Mouse (Mus musculus) limb, embryonic 15.5 days (tissue): Measurements from ENCODE around the gene Pglyrp2. TPM values are rescaled to one million over a fixed set of nuclear protein-coding genes. Genes with fewer than 3 reads are reported as not detected.

Experiments
- ATAC-seq: fragments of 200-750 bp; cut with Nextera tagmentation; 2 replicates; pipeline ENCODE4 v1.8.0; 2017; ENCODE audit warnings: low read depth, moderate TSS enrichment; ENCODE audit not compliant: insufficient number of reproducible peaks, low FRiP score, low TSS enrichment
- H3K27ac ChIP-seq: fragments of 300-500 bp; sonication (generic); 2 replicates; pipeline ENCODE4 v1.5.1; 2015; ENCODE audit warnings: moderate library complexity, mild to moderate bottlenecking, inconsistent platforms
- H3K27me3 ChIP-seq: fragments of 300-500 bp; sonication (generic); 2 replicates; pipeline ENCODE4 v1.6.1; 2015; ENCODE audit warnings: inconsistent platforms
- H3K36me3 ChIP-seq: fragments of 300-500 bp; sonication (generic); 2 replicates; pipeline ENCODE4 v1.6.1; 2015; ENCODE audit warnings: inconsistent platforms
- H3K4me1 ChIP-seq: fragments of 300-500 bp; sonication (generic); 2 replicates; pipeline ENCODE4 v1.6.1; 2015; ENCODE audit warnings: inconsistent platforms
- H3K4me2 ChIP-seq: fragments of 300-500 bp; sonication (generic); 2 replicates; pipeline ENCODE4 v1.6.1; 2015; ENCODE audit warnings: mild to moderate bottlenecking, inconsistent platforms
- H3K4me3 ChIP-seq: fragments of 300-500 bp; sonication (generic); 2 replicates; pipeline ENCODE4 v1.5.1; 2015; ENCODE audit warnings: mild to moderate bottlenecking, inconsistent platforms
- H3K9ac ChIP-seq: fragments of 300-500 bp; sonication (generic); 2 replicates; pipeline ENCODE4 v1.6.1; 2015; ENCODE audit warnings: inconsistent platforms
- H3K9me3 ChIP-seq: fragments of 300-500 bp; sonication (generic); 2 replicates; pipeline ENCODE4 v1.6.1; 2016; ENCODE audit warnings: inconsistent platforms
- WGBS: fragments of 180-500 bp; shearing (Covaris S2); methylation state at CpG from one replicate; pipeline ENCODE4 v1.1.7; 2015; 5-methylcytosine and 5-hydroxymethylcytosine counted together
- polyA plus RNA-seq: library from polyadenylated mRNA; unstranded; fragments of >200 nt; fragmentation: Nextera tagmentation; extraction: Ambion mirVana; gene quantifications from 2 replicates; pipeline ENCODE4 v1.2.1, GENCODE M21; 2015

Pglyrp2 gene
- polyA plus RNA-seq, 1 experiment from 2014 or later, result 0.26 TPM

DNA sequence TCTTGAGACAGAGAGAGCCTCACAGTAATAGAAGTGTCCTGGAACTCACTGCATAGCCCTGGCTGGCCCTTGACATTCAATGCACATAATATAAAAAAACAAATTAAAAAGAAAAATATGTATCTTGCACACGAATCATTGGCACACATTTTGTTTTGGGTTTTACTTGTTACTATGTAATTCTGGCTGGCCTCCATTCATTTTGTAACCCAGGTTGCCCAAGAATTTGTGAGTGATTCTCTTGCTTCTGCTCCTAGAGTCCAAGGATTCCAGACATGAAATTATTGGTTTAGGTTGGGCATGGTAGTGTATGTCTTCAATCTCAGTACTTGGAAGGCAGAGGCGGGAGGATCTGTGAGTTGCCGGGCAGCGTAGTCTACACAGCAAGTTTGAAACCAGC, 13.1 kb upstream of the Pglyrp2 start:
- Histone ChIP-seq H3K27me3 (no peaks in the 10 kb centered on the region), H3K4me3 (no peak overlapping the region), H3K4me1 (no peaks in the 10 kb centered on the region), H3K4me2 (no peak overlapping the region), H3K27ac (no peak overlapping the region), H3K9me3 (no peaks in the 10 kb centered on the region), H3K36me3 (no peaks in the 10 kb centered on the region), H3K9ac (no peak overlapping the region)
- ATAC-seq, result no peak
- WGBS, result 91% methylated on average over 4 of the region's 4 CpGs

DNA sequence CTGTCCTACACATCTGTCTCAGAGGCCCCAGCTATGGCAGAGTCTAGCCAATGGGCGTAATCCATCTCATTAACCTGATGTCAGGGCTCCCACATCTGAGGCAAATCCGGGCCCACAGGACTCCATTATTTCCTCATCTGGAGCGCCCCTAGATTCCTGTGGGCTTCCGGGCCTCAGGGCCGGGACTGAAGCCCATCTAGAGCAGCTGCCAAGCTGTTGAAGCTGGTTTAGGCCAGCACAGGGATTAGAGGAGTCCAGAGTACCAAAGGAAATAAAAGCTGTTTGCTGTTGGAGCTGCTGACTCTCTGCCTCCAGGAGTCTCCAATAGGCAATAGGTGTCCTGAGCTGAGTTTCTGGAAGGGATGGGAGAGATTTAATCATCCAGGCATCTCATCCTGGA, 11.2 kb upstream of the Pglyrp2 start:
- no peaks in the 10 kb centered on the region for H3K4me1 ChIP-seq
- no peak overlapping the region for H3K9ac ChIP-seq

DNA sequence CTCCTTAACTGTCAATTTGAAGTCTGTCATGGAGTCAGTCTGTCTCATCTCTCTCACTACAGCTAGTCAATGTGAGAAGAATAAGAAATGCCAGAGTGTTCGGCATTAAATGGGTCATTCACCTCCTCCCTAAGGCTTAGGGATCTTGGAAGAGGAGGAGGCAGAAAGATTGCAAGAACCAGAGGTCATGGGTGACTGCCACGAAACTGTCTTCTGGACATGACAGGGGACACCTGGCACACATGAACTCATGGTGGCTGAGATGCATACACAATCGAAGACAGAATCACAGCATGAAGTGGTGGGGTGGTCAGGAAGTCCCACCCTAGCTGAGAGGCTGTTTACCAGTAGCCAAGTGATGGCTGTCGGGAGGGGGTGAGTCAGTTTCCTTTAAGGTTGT, 10.4 kb upstream of the Pglyrp2 start:
- Histone ChIP-seq H3K9me3 (no peaks in the 10 kb centered on the region), H3K36me3 (no peaks in the 10 kb centered on the region), H3K4me1 (no peaks in the 10 kb centered on the region), H3K9ac (no peak overlapping the region), H3K4me2 (no peak overlapping the region), H3K4me3 (no peak overlapping the region), H3K27ac (no peak overlapping the region), H3K27me3 (no peaks in the 10 kb centered on the region)
- ATAC-seq, result no peak
- WGBS, result 69% methylated on average over 4 of the region's 4 CpGs

More for the DNA sequence above, 11.2 kb upstream of the Pglyrp2 start:
- 55% methylated on average over 5 of the region's 5 CpGs for WGBS
- H3K4me2 ChIP-seq, result no peak overlapping the region
- ATAC-seq, result no peak
- no peaks in the 10 kb centered on the region for H3K27me3 ChIP-seq
- H3K9me3 ChIP-seq, result no peaks in the 10 kb centered on the region
- H3K4me3 ChIP-seq, result no peak overlapping the region
- no peaks in the 10 kb centered on the region for H3K36me3 ChIP-seq
- no peak overlapping the region for H3K27ac ChIP-seq

DNA sequence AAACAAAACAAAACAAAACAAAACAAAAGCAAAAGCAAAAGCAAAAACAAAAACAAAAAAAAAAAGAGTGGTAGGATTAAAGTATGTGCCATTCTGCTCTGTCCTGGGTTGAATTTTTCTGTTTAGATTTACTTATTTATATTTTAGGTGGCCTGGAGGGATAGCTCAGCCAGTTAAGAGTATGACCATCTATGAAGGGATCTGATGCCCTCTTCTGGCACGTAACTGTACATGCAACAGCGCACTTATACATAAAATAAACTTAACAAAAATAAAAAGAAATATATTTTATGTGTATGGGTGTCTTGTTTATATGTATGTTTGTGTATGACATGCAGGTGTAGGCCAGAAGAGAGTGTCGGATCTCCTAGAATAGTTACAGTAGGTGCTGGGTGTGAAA, 8.0 kb upstream of the Pglyrp2 start:
- H3K4me2 ChIP-seq, result no peak overlapping the region
- no peak for ATAC-seq
- no peak overlapping the region for H3K4me3 ChIP-seq
- no peaks in the 10 kb centered on the region for H3K36me3 ChIP-seq
- no peaks in the 10 kb centered on the region for H3K4me1 ChIP-seq
- no peak overlapping the region for H3K9ac ChIP-seq
- no peak overlapping the region for H3K27ac ChIP-seq
- WGBS, result 55% methylated on average over 3 of the region's 3 CpGs
- 0 out of 2 replicates have a peak, but pooled peaks cover 2% of the 10 kb centered on the region for H3K27me3 ChIP-seq
- no peaks in the 10 kb centered on the region for H3K9me3 ChIP-seq

DNA sequence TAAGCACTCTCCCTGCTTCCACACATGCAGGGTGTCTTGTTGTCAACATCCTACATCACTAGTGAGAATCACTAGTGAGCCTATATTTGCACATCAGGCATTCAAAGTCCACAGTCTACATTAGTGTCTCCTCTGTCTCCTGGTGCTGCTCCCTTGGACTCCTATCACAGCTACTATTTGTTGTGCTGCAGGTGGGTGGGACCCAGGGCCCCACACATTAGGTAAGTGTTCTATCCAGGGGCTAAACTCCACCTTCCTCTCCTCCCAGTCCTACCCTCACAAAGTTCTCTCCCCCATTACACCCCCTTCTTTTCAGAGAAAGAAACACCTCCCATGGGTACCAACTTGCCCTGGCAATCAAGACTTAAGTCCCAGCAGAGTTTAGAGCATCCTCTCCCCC, 2.6 kb upstream of the Pglyrp2 start:
- no peak for ATAC-seq
- H3K9me3 ChIP-seq, result no peaks in the 10 kb centered on the region
- H3K9ac ChIP-seq, result no peak overlapping the region
- no peaks in the 10 kb centered on the region for H3K36me3 ChIP-seq
- no peak overlapping the region for H3K4me3 ChIP-seq
- no peak overlapping the region for H3K4me2 ChIP-seq
- no peaks in the 10 kb centered on the region for H3K4me1 ChIP-seq
- H3K27me3 ChIP-seq, result 0 out of 2 replicates have a peak, but pooled peaks cover 4% of the 10 kb centered on the region
- H3K27ac ChIP-seq, result no peak overlapping the region

DNA sequence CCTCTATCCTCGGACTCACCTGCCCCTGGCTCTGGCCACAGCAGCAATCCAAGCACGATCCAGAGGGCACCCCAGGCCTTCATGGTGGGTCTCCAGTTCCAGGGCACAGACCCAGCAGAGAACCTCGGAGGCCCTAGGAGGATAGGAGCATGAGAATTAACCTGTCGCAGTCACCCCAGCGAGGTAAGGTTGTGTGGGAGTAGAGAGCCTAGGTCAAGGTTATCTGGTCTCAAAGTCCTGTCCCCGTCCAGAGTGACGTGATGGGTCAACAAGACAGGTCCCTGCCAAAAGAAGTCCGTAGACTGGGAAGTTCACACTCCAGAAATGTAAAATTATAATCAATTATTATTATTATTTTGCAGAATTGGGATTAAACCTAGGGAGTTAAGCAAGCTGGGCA, 3.2 kb downstream of the Pglyrp2 start:
- Histone ChIP-seq H3K27ac (no peak overlapping the region), H3K27me3 (peaks cover 9% of the 10 kb centered on the region), H3K36me3 (no peaks in the 10 kb centered on the region), H3K9me3 (no peaks in the 10 kb centered on the region), H3K4me2 (no peak overlapping the region), H3K4me3 (no peak overlapping the region), H3K4me1 (no peaks in the 10 kb centered on the region), H3K9ac (no peak overlapping the region)
- ATAC-seq, result no peak
- 83% methylated on average over 8 of the region's 8 CpGs for WGBS

DNA sequence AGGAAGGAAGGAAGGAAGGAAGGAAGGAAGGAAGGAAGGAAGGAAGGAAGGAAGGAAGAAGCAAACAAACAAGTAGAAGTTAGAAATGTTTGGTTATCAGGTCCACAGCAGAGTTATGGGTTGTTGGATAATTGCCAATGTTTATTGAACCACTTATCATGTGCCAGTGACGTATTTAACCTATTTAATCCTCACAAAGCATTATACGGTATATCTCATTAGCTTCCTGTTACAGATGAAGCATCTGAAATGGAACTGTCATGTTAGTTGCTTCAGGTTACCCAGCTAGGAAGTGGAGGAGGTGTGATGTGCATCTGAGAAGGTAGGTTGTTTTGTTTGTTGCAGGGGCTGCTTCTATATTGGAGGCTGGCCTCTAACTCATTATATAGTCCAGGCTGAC, 4.0 kb downstream of the Pglyrp2 start:
- H3K36me3 ChIP-seq, result no peaks in the 10 kb centered on the region
- ATAC-seq, result no peak
- H3K9ac ChIP-seq, result no peak overlapping the region
- no peak overlapping the region for H3K27ac ChIP-seq
- no peaks in the 10 kb centered on the region for H3K9me3 ChIP-seq
- peaks cover 17% of the 10 kb centered on the region for H3K27me3 ChIP-seq
- no peak overlapping the region for H3K4me3 ChIP-seq
- H3K4me2 ChIP-seq, result no peak overlapping the region
- no peaks in the 10 kb centered on the region for H3K4me1 ChIP-seq
- WGBS, result 75% methylated on average over 2 of the region's 2 CpGs

DNA sequence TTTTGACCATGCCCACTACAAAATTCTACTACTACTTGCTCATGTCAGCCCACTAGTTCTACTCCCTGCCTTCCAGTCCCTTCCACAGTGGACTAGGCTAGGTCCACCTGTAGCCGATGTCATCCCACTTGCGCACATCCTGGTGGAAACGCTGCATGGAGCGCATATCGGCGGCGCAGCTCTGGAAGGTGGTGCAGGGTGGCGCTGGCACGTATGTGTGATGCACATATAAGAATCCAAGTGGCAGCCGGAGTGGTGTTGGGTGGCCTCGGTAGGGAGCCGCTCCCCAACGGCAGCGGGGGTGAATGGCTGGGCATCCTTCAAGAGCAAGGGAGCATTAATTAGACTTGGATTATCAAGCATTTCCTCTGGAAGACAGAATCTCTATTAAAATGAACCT, 7.2 kb downstream of the Pglyrp2 start:
- 93% methylated on average over 14 of the region's 14 CpGs for WGBS

DNA sequence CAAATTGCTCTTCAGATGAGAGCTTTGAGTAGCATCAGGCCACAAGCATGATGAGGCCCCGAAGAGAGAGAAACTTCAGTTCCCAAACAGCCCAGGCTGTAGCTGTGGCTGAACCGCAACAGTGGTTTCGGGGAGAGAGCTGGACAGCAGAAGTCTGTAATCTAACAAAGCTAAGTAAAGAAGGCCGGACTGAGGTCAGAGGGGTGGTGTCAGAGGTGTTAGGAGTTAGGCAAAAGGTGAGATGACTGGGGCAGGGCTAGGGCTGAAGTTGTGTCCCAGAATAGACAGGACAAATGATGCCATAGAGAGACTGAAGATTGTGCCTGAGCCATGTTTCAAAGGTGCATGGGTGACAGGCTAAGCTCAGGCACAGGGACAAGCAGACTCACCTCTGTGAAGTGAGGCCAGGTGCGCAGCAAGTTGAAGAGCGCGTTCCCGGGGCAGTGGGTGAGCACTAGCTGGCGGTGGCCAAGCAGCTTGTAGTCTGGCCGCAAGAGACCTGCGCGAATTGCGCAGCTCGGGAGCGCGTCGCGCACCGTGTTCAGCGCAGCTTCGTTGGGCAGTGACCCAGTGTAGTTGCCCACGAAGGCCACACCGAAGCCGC, 8.4 kb downstream of the Pglyrp2 start:
- no peaks in the 10 kb centered on the region for H3K36me3 ChIP-seq
- H3K9me3 ChIP-seq, result no peaks in the 10 kb centered on the region
- H3K27ac ChIP-seq, result no peak overlapping the region
- H3K27me3 ChIP-seq, result peaks cover 26% of the 10 kb centered on the region
- 37% methylated on average over 24 of the region's 24 CpGs for WGBS
- H3K4me3 ChIP-seq, result no peak overlapping the region
- H3K4me1 ChIP-seq, result no peaks in the 10 kb centered on the region
- no peak for ATAC-seq
- no peak overlapping the region for H3K9ac ChIP-seq
- no peak overlapping the region for H3K4me2 ChIP-seq

More for the DNA sequence above, 7.2 kb downstream of the Pglyrp2 start:
- no peak for ATAC-seq
- Histone ChIP-seq H3K9ac (no peak overlapping the region), H3K4me1 (no peaks in the 10 kb centered on the region), H3K27ac (no peak overlapping the region), H3K4me2 (no peak overlapping the region), H3K9me3 (no peaks in the 10 kb centered on the region), H3K4me3 (no peak overlapping the region), H3K36me3 (no peaks in the 10 kb centered on the region), H3K27me3 (peaks cover 26% of the 10 kb centered on the region)

DNA sequence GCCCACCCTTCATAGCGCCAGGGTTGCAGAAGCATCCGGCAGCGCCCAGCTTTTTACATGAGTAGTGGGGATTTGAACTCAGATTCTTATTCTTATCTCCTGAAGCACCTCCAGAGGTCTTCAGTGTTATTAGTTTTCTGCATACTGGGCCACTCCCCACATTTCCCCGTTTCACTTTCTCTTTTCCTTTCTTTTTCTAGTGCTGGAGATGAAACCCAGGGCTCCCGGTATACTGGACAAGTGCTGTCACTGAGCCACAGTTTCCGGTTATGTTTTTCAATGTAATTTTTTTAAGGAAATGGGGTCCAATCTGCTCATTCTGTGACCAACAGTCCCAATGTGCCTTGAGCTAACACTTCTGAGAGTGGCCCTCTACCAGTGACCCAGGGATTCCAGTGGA, 12.1 kb downstream of the Pglyrp2 start:
- 82% methylated on average over 6 of the region's 6 CpGs for WGBS
- H3K9ac ChIP-seq, result no peak overlapping the region
- H3K4me2 ChIP-seq, result no peak overlapping the region
- H3K4me1 ChIP-seq, result no peaks in the 10 kb centered on the region
- no peak for ATAC-seq
- peaks cover 25% of the 10 kb centered on the region for H3K27me3 ChIP-seq
- no peaks in the 10 kb centered on the region for H3K36me3 ChIP-seq
- H3K27ac ChIP-seq, result no peak overlapping the region
- H3K9me3 ChIP-seq, result no peaks in the 10 kb centered on the region
- H3K4me3 ChIP-seq, result no peak overlapping the region

DNA sequence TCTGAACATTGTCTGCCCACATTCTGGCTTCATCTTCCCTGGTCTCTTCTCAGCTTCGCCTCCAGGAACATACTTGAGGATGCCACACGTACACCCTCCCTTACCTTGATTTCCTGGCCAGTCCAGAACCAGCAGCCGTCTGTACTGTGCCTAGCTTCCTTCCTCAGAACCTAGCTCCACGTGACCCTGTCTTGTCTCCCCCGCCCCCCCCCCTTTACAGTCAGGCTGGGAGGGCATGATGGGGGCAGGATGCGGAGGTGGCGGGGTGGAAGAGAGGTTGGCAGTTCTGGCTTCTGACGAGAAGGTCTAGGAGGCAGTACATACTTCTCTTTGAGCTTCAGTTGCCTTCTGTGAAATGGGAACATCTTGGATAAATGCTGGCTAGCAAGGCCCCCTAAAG, 20.6 kb downstream of the Pglyrp2 start, which contains the start of gene Rasal3:
Gene Rasal3 (minus strand): TSS at position 167 of the 400 bp plus-strand sequence.
- Histone ChIP-seq H3K9ac (no peak within 1 kb of the TSS), H3K4me1 (no peaks in the 10 kb centered on the region), H3K4me2 (no peak within 1 kb of the TSS), H3K27ac (no peak within 1 kb of the TSS), H3K9me3 (no peaks in the 10 kb centered on the region), H3K27me3 (peaks cover 11% of the 10 kb centered on the region), H3K4me3 (no peak within 1 kb of the TSS), H3K36me3 (no peaks in the 10 kb centered on the region)
- 63% methylated on average over 8 of the region's 8 CpGs for WGBS
- no peak for ATAC-seq

DNA sequence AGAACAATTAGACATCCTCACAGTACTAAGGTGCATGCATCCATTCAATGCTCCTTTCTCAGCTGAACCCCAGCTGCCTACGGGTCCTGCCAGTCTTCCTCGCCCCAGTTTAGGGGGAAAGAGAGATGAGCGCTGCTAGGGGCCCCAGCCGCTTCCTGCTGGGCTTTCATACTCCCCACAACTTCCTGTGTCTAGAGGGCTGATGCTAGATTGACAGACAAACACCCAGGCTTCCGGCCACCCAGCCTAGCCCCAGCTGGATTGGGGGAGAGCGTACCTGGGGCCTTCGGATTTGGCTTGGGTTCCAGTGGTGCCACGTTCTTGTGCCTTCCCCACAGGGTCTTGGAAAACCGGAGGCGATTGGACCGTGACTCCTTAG, 21.2 kb downstream of the Pglyrp2 start:
- H3K4me3 ChIP-seq, result no peak overlapping the region
- no peak overlapping the region for H3K4me2 ChIP-seq
- no peak for ATAC-seq
- WGBS, result 74% methylated on average over 11 of the region's 11 CpGs
- no peak overlapping the region for H3K27ac ChIP-seq
- H3K9me3 ChIP-seq, result no peaks in the 10 kb centered on the region
- no peak overlapping the region for H3K9ac ChIP-seq
- no peaks in the 10 kb centered on the region for H3K36me3 ChIP-seq
- no peaks in the 10 kb centered on the region for H3K4me1 ChIP-seq
- peaks cover 17% of the 10 kb centered on the region for H3K27me3 ChIP-seq
